Mouse (Mus musculus) CH12.LX (cell line): ENCODE measurements around the gene Zfp229. TPM values are rescaled to one million over a fixed set of nuclear protein-coding genes. Genes with fewer than 3 reads are reported as not detected.

Experiments used
- DNase-seq: peaks from one replicate; pipeline ENCODE4 v3.0.0-alpha.2; 2013; ENCODE audit errors: extremely low read depth
- H3K27ac ChIP-seq: 2 replicates; pipeline ENCODE4 v1.5.1; 2012; ENCODE audit warnings: low read depth, mild to moderate bottlenecking, control low read depth, moderate library complexity; ENCODE audit not compliant: insufficient read depth
- H3K27me3 ChIP-seq: replicated peaks from 2 replicates; pipeline ENCODE3; 2012; ENCODE audit warnings: inconsistent platforms
- H3K36me3 ChIP-seq, 2 experiments: replicated peaks in 1 of 2; 2 replicates each; pipeline versions ENCODE3 to v1.6.1; 2012; ENCODE audit warnings: inconsistent platforms in 1 of 2, low read length in 1 of 2, mild to moderate bottlenecking in 1 of 2, mixed read lengths in 1 of 2, moderate library complexity in 1 of 2; ENCODE audit not compliant: control insufficient read depth in 1 of 2, insufficient read depth in 1 of 2
- H3K4me1 ChIP-seq, 2 experiments: 2 replicates each; pipeline ENCODE4 v1.6.1; 2012; ENCODE audit warnings: inconsistent platforms in 1 of 2, moderate library complexity in 1 of 2; ENCODE audit not compliant: insufficient read depth in 2 of 2, control insufficient read depth in 1 of 2
- H3K4me2 ChIP-seq: 2 replicates; pipeline ENCODE4 v1.6.1; 2012; ENCODE audit warnings: low read depth, mild to moderate bottlenecking, control low read depth; ENCODE audit not compliant: poor library complexity, insufficient read depth, severe bottlenecking
- H3K4me3 ChIP-seq, 3 experiments: fragments of 150-350 bp in 1 of 3; sonication (generic) in 1 of 3; replicated peaks in 1 of 3; 2 replicates each; pipeline versions ENCODE3 to v1.5.1; 2011 to 2012; ENCODE audit warnings: low read depth in 2 of 3, low read length in 2 of 3, mild to moderate bottlenecking in 2 of 3, moderate library complexity in 2 of 3, control low read depth in 1 of 3, improper control_type of control experiment in 1 of 3, inconsistent platforms in 1 of 3, mixed read lengths in 1 of 3; ENCODE audit not compliant: poor library complexity in 1 of 3
- H3K79me2 ChIP-seq: replicated peaks from 2 replicates; pipeline ENCODE4 v1.6.1; 2012; ENCODE audit warnings: mild to moderate bottlenecking, moderate library complexity; ENCODE audit not compliant: control insufficient read depth, poor library complexity, insufficient read depth, severe bottlenecking; ENCODE audit errors: extremely low read depth
- H3K9ac ChIP-seq: 2 replicates; pipeline ENCODE4 v1.6.1; 2012; ENCODE audit warnings: low read depth, mild to moderate bottlenecking, control low read depth, moderate library complexity; ENCODE audit not compliant: insufficient read depth
- H3K9me3 ChIP-seq: replicated peaks from 2 replicates; pipeline ENCODE3; 2012; ENCODE audit warnings: low read length, inconsistent platforms, mixed read lengths
- CHD1 ChIP-seq: IDR thresholded peaks from 2 replicates; pipeline ENCODE4 v1.6.1; 2012; ENCODE audit warnings: low read depth, low read length, improper control_type of control experiment, inconsistent platforms
- CTCF ChIP-seq, 2 experiments: IDR thresholded peaks in 1 of 2; conservative IDR thresholded peaks in 1 of 2; 2 replicates each; pipeline ENCODE4 v1.5.1; 2011 to 2012; ENCODE audit warnings: low read depth in 2 of 2, low read length in 2 of 2, improper control_type of control experiment in 1 of 2, inconsistent platforms in 1 of 2, mild to moderate bottlenecking in 1 of 2, moderate library complexity in 1 of 2
- ELF1 ChIP-seq: IDR thresholded peaks from 2 replicates; pipeline ENCODE4 v1.6.1; 2014; ENCODE audit warnings: low read depth, mild to moderate bottlenecking, inconsistent platforms, low read length, improper control_type of control experiment
- GABPA ChIP-seq: IDR thresholded peaks from 2 replicates; pipeline ENCODE4 v1.6.1; 2012; ENCODE audit warnings: low read depth, low read length, improper control_type of control experiment, inconsistent platforms; ENCODE audit not compliant: insufficient replicate concordance
- IRF4 ChIP-seq: IDR thresholded peaks from 2 replicates; pipeline ENCODE4 v1.6.1; 2014; ENCODE audit warnings: low read depth, mild to moderate bottlenecking, inconsistent platforms, low read length, improper control_type of control experiment
- MAX ChIP-seq: IDR thresholded peaks from 2 replicates; pipeline ENCODE4 v1.6.1; 2011; ENCODE audit warnings: low read length, improper control_type of control experiment
- RCOR1 ChIP-seq: conservative IDR thresholded peaks from 2 replicates; pipeline ENCODE4 v1.6.1; 2012; ENCODE audit warnings: low read depth, mild to moderate bottlenecking, inconsistent platforms, low read length, improper control_type of control experiment
- TBP ChIP-seq: conservative IDR thresholded peaks from 2 replicates; pipeline ENCODE4 v1.6.1; 2011; ENCODE audit warnings: low read depth, low read length, improper control_type of control experiment
- TCF12 ChIP-seq: IDR thresholded peaks from 2 replicates; pipeline ENCODE4 v1.6.1; 2014; ENCODE audit warnings: low read depth, mild to moderate bottlenecking, inconsistent platforms, low read length, improper control_type of control experiment
- UBTF ChIP-seq: IDR thresholded peaks from 2 replicates; pipeline ENCODE4 v1.6.1; 2012; ENCODE audit warnings: low read depth, mild to moderate bottlenecking, inconsistent platforms, low read length, improper control_type of control experiment, moderate library complexity
- ZC3H11A ChIP-seq: IDR thresholded peaks from 2 replicates; pipeline ENCODE4 v1.6.1; 2012; ENCODE audit warnings: low read depth, mild to moderate bottlenecking, inconsistent platforms, low read length, improper control_type of control experiment
- ZMIZ1 ChIP-seq: IDR thresholded peaks from 2 replicates; pipeline ENCODE4 v1.6.1; 2012; ENCODE audit warnings: low read depth, mild to moderate bottlenecking, inconsistent platforms, low read length, improper control_type of control experiment
- dilution Hi-C: fragments of 300-500 bp; cut with MboI; formaldehyde crosslinking; loops from 2 replicates; pipeline ENCODE4 v1.14.3; 2020; ENCODE audit warnings: low sequenced_read_pairs; ENCODE audit not compliant: extremely low pct_unique_long_range_greater_than_20kb, extremely low pct_ligation_motif_present
- in situ Hi-C: fragments of 300-500 bp; cut with MboI; formaldehyde crosslinking; loops from 3 replicates; pipeline ENCODE4 v1.14.3; 2019; ENCODE audit warnings: low sequenced_read_pairs, low pct_ligation_motif_present, low pct_unique_long_range_greater_than_20kb, mixed read lengths
- polyA plus RNA-seq: library from polyadenylated mRNA; unstranded; fragments of >175 nt; gene quantifications from 2 replicates; pipeline ENCODE4 v1.2.1, GENCODE M21; 2012; ENCODE audit warnings: low read depth; ENCODE audit not compliant: insufficient read length
- total RNA-seq, 2 experiments: library from RNA; depleted of rRNA; stranded (reverse); fragments of 300-350 nt in 1 of 2; fragments of >200 nt in 1 of 2; gene quantifications; 2 replicates each; pipeline ENCODE4 v1.2.3; 2012 to 2014

Gene Zfp229
- total and polyA plus RNA-seq, 3 experiments: 1.9 to 5.5 (median 2.6) TPM

DNA sequence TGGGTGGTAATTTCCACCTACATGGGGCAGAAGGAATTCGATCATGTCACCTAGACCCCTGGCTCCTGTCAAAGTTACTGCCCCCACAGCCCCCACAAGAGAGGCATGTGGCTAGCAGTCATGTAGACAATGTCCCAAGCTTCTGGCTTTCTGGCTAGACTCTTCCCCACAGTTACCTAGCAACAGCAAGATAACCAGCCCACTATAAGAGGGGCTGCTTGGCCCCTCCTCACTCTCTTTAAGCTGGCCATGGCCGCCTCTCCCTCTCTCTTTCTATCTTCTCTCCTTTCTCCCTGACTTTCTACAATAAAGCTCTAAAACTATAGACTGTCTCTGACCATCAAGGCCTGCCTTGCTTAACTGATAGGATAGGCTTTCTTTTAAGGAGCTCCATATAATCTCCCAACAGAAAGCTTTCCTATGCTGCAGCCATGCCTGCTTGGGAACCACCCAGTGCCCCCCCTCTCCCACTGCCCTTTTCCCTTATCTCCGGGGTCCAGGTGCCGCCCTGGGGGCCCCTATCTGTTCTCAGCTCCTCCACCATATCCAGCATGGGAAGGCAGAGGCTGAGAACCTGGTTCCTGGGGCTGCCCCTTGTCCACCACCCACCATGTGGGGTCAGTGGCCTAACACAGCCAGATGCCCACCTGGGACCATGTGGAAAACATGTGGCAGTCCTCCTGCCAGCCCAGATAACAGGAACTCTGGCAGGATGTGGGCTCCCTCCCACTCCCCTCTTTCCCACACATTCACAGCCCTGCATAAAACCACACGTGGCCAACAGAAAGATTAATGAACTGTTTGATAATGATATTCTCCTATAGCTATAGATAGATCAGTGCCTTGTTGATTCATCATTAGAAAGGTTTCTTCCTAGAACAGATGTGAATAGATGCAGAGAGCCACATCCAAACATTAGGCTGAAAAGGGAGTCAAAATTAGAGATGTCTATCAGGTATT lies 28.0 kb upstream of the Zfp229 start:
- TF ChIP-seq UBTF (no peak), TCF12 (no peak), RCOR1 (no peak), IRF4 (no peak), GABPA (no peak), TBP (no peak), MAX (no peak), CHD1 (no peak), ZC3H11A (no peak), ZMIZ1 (no peak)
- no peak for DNase-seq
- Histone ChIP-seq H3K9me3 (no peaks in the 10 kb centered on the region), H3K27me3 (no peaks in the 10 kb centered on the region), H3K9ac (no peak overlapping the region), H3K4me3 (no peak overlapping the region), H3K36me3 (no peaks in the 10 kb centered on the region), H3K79me2 (no peaks in the 10 kb centered on the region), H3K4me1 (no peaks in the 10 kb centered on the region), H3K27ac (no peak overlapping the region), H3K4me2 (no peak overlapping the region)
- in situ Hi-C loops: no loop called here
- dilution Hi-C loops: no loop called here

DNA sequence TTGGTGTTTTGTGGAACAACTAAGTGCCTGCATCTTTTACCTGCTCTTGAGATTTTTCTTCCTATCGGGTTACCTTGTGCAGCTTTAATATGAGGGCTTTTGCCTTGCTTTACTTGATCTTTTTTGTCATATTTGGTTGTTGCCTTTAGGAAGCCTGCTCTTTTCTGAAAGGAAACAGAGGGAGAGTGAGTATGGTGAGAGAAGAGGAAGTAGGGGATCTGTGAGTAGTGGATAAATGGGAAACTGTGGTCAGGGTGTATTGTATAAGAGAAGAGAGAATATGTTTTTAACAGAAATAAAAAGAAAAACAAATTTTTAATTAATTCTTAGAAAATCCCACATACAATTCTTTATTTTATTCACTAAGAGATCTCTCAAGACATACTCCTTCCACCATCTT lies 27.2 kb upstream of the Zfp229 start:
- dilution Hi-C loops: no loop called here

More for the DNA sequence above, 27.2 kb upstream of the Zfp229 start:
- no peak overlapping the region for H3K4me2 ChIP-seq
- in situ Hi-C loops: no loop called here
- no peak overlapping the region for H3K4me3 ChIP-seq
- H3K79me2 ChIP-seq: no peaks in the 10 kb centered on the region
- H3K9me3 ChIP-seq: no peaks in the 10 kb centered on the region
- no peak for DNase-seq
- no peaks in the 10 kb centered on the region for H3K4me1 ChIP-seq
- H3K36me3 ChIP-seq: no peaks in the 10 kb centered on the region
- H3K27me3 ChIP-seq: no peaks in the 10 kb centered on the region
- H3K9ac ChIP-seq: no peak overlapping the region
- TF ChIP-seq ZMIZ1: no peak
- no peak for TF ChIP-seq CTCF (conservative IDR thresholded peaks at IDR 0.05 in 1 of 2, IDR thresholded peaks at IDR 0.05 in 1 of 2; ENCODE audit: low read depth in 2 of 2, low read length in 2 of 2)
- no peak for TF ChIP-seq ELF1
- H3K27ac ChIP-seq: no peak overlapping the region
